Mouse (Mus musculus) MEL (cell line): ENCODE data around the gene Crybb1. TPM values are rescaled to one million over a fixed set of nuclear protein-coding genes. Genes with fewer than 3 reads are reported as not detected.
A peak's percentile ranks its signal among the peaks of the same experiment; 100 is the strongest.

Experiments used
- DNase-seq: peaks from one replicate; pipeline ENCODE4 v3.0.0; 2011; ENCODE audit warnings: low read depth, low spot score
- H3K27ac ChIP-seq: 2 replicates; pipeline ENCODE4 v1.5.1; 2012; ENCODE audit warnings: low read depth, mild to moderate bottlenecking, control low read depth, low read length, moderate library complexity; ENCODE audit not compliant: control insufficient read depth
- H3K27me3 ChIP-seq, 2 experiments: fragments of 150-350 bp in 1 of 2; sonication (generic) in 1 of 2; 2 replicates each; pipeline ENCODE4 v1.6.1; 2012; ENCODE audit warnings: low read length in 2 of 2, mild to moderate bottlenecking in 2 of 2, improper control_type of control experiment in 1 of 2, moderate library complexity in 1 of 2; ENCODE audit not compliant: insufficient read depth in 2 of 2, control insufficient read depth in 1 of 2
- H3K36me3 ChIP-seq, 2 experiments: 2 replicates each; pipeline ENCODE4 v1.6.1; 2012 to 2014; ENCODE audit warnings: low read length in 2 of 2, improper control_type of control experiment in 1 of 2, inconsistent platforms in 1 of 2, mild to moderate bottlenecking in 1 of 2; ENCODE audit not compliant: insufficient read depth in 2 of 2, control insufficient read depth in 1 of 2
- H3K4me1 ChIP-seq, 2 experiments: fragments of 150-350 bp in 1 of 2; sonication (generic) in 1 of 2; 2 replicates each; pipeline ENCODE4 v1.6.1; 2012; ENCODE audit warnings: low read length in 2 of 2, improper control_type of control experiment in 1 of 2, mild to moderate bottlenecking in 1 of 2; ENCODE audit not compliant: insufficient read depth in 2 of 2, control insufficient read depth in 1 of 2
- H3K4me3 ChIP-seq, 2 experiments: fragments of 150-350 bp in 1 of 2; sonication (generic) in 1 of 2; 2 replicates each; pipeline ENCODE4 v1.5.1; 2012; ENCODE audit warnings: low read depth in 2 of 2, low read length in 2 of 2, mild to moderate bottlenecking in 2 of 2, moderate library complexity in 2 of 2, control low read depth in 1 of 2, improper control_type of control experiment in 1 of 2; ENCODE audit not compliant: control insufficient read depth in 1 of 2, insufficient read depth in 1 of 2
- H3K79me2 ChIP-seq: 2 replicates; pipeline ENCODE4 v1.6.1; 2012; ENCODE audit warnings: mild to moderate bottlenecking, low read length, moderate library complexity; ENCODE audit not compliant: control insufficient read depth, poor library complexity, insufficient read depth
- H3K9ac ChIP-seq: 2 replicates; pipeline ENCODE4 v1.6.1; 2012; ENCODE audit warnings: low read depth, mild to moderate bottlenecking, control low read depth, low read length, moderate library complexity; ENCODE audit not compliant: control insufficient read depth, poor library complexity, severe bottlenecking
- H3K9me3 ChIP-seq: fragments of 150-350 bp; sonication (generic); replicated peaks from 2 replicates; pipeline ENCODE4 v1.6.1; 2012; ENCODE audit warnings: mild to moderate bottlenecking, low read length, improper control_type of control experiment, moderate library complexity; ENCODE audit not compliant: insufficient read depth
- BHLHE40 ChIP-seq: IDR thresholded peaks from 2 replicates; pipeline ENCODE4 v1.6.1; 2012; ENCODE audit warnings: low read depth, mild to moderate bottlenecking, inconsistent platforms, low read length, improper control_type of control experiment, borderline replicate concordance
- CTCF ChIP-seq, 3 experiments: IDR thresholded peaks in 2 of 3; conservative IDR thresholded peaks in 1 of 3; 2 replicates each; pipeline ENCODE4 v1.5.1; 2011 to 2012; ENCODE audit warnings: low read length in 3 of 3, low read depth in 2 of 3, mild to moderate bottlenecking in 2 of 3, improper control_type of control experiment in 1 of 3, inconsistent platforms in 1 of 3, mixed read lengths in 1 of 3, moderate library complexity in 1 of 3; ENCODE audit not compliant: control insufficient read depth in 1 of 3, insufficient read depth in 1 of 3, poor library complexity in 1 of 3, severe bottlenecking in 1 of 3
- E2F4 ChIP-seq: IDR thresholded peaks from 2 replicates; pipeline ENCODE4 v1.6.1; 2011; ENCODE audit warnings: low read depth, low read length, improper control_type of control experiment, borderline replicate concordance
- EP300 ChIP-seq, 2 experiments: IDR thresholded peaks; 2 replicates each; pipeline ENCODE4 v1.6.1; 2011; ENCODE audit warnings: improper control_type of control experiment in 2 of 2, low read length in 2 of 2, low read depth in 1 of 2, mild to moderate bottlenecking in 1 of 2
- ETS1 ChIP-seq: IDR thresholded peaks from 2 replicates; pipeline ENCODE4 v1.6.1; 2012; ENCODE audit warnings: low read depth, mild to moderate bottlenecking, inconsistent platforms, low read length, improper control_type of control experiment, moderate library complexity
- JUND ChIP-seq: IDR thresholded peaks from 2 replicates; pipeline ENCODE4 v1.6.1; 2011; ENCODE audit warnings: low read depth, mild to moderate bottlenecking, improper control_type of control experiment, low read length
- KAT2A ChIP-seq: conservative IDR thresholded peaks from 2 replicates; pipeline ENCODE4 v1.6.1; 2012; ENCODE audit warnings: low read depth, low read length, improper control_type of control experiment, inconsistent platforms
- MAX ChIP-seq: IDR thresholded peaks from 2 replicates; pipeline ENCODE4 v1.6.1; 2011; ENCODE audit warnings: low read length, improper control_type of control experiment
- MAZ ChIP-seq: IDR thresholded peaks from 2 replicates; pipeline ENCODE4 v1.6.1; 2012; ENCODE audit warnings: low read depth, mild to moderate bottlenecking, inconsistent platforms, low read length, improper control_type of control experiment
- MYB ChIP-seq: IDR thresholded peaks from 2 replicates; pipeline ENCODE4 v1.6.1; 2011; ENCODE audit warnings: mild to moderate bottlenecking, low read depth, low read length, improper control_type of control experiment
- POLR2AphosphoS2 ChIP-seq: IDR thresholded peaks from 2 replicates; pipeline ENCODE4 v1.6.1; 2011; ENCODE audit warnings: low read length, improper control_type of control experiment
- POLR2AphosphoS5 ChIP-seq: IDR thresholded peaks from 2 replicates; pipeline ENCODE4 v1.6.1; 2012; ENCODE audit warnings: low read depth, borderline replicate concordance, mild to moderate bottlenecking, inconsistent platforms, low read length, moderate library complexity, mixed read lengths
- RAD21 ChIP-seq: IDR thresholded peaks from 2 replicates; pipeline ENCODE4 v1.6.1; 2011; ENCODE audit warnings: mild to moderate bottlenecking, low read depth, low read length, improper control_type of control experiment
- SIN3A ChIP-seq: IDR thresholded peaks from 2 replicates; pipeline ENCODE4 v1.6.1; 2012; ENCODE audit warnings: low read length, improper control_type of control experiment, inconsistent platforms
- SMC3 ChIP-seq: IDR thresholded peaks from 2 replicates; pipeline ENCODE4 v1.6.1; 2011; ENCODE audit warnings: low read depth, low read length, improper control_type of control experiment
- TAL1 ChIP-seq: IDR thresholded peaks from 2 replicates; pipeline ENCODE4 v1.6.1; 2012; ENCODE audit warnings: mild to moderate bottlenecking, inconsistent platforms, low read length, moderate library complexity, mixed read lengths
- TBP ChIP-seq: IDR thresholded peaks from 2 replicates; pipeline ENCODE4 v1.8.0; 2011; ENCODE audit warnings: low read depth, low read length, improper control_type of control experiment
- TCF12 ChIP-seq: IDR thresholded peaks from 2 replicates; pipeline ENCODE4 v1.6.1; 2014; ENCODE audit warnings: low read depth, mild to moderate bottlenecking, inconsistent platforms, low read length, improper control_type of control experiment, moderate library complexity
- UBTF ChIP-seq: IDR thresholded peaks from 2 replicates; pipeline ENCODE4 v1.6.1; 2012; ENCODE audit warnings: low read depth, mild to moderate bottlenecking, inconsistent platforms, low read length, improper control_type of control experiment, moderate library complexity, borderline replicate concordance; ENCODE audit not compliant: insufficient read depth
- ZKSCAN1 ChIP-seq: IDR thresholded peaks from 2 replicates; pipeline ENCODE4 v1.6.1; 2012; ENCODE audit warnings: low read depth, mild to moderate bottlenecking, inconsistent platforms, low read length, improper control_type of control experiment, moderate library complexity
- ZMIZ1 ChIP-seq: IDR thresholded peaks from 2 replicates; pipeline ENCODE4 v1.6.1; 2012; ENCODE audit warnings: low read depth, mild to moderate bottlenecking, inconsistent platforms, low read length, improper control_type of control experiment, moderate library complexity
- polyA plus RNA-seq, 2 experiments: library from polyadenylated mRNA; stranded (reverse) in 1 of 2; unstranded in 1 of 2; fragments of >175 nt in 1 of 2; fragments of >200 nt in 1 of 2; gene quantifications; 2 replicates each; pipeline versions ENCODE4 v1.2.1 to v1.2.4; 2012; ENCODE audit warnings: low replicate concordance in 2 of 2, low read depth in 1 of 2; ENCODE audit not compliant: insufficient read length in 2 of 2, insufficient read depth in 1 of 2, missing spikeins in 1 of 2
- total RNA-seq: library from RNA; depleted of rRNA; stranded (reverse); fragments of 300-350 nt; gene quantifications from 2 replicates; pipeline ENCODE4 v1.2.3, GENCODE M21; 2012

Gene Crybb1
- total and polyA plus RNA-seq, 3 experiments = 0.24 to 0.27 TPM; not detected in 1

DNA sequence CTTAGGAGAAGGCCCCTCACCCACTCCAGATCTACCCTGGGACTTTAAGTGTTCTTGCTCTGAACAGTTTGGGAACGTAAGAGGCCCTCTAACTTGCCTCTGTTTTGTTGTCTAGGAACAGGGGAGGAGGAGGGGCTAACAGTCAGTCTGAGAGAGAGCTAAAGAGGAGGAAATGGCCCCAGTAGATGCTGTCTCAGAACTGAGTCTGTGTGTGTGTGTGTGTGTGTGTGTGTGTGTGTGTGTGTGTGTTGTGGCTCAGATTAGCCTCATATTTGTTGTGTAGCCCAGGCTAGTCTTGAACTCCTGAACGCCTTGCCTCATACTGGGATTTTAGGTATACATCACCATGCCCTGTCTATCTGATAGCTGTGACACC, 31.0 kb downstream of the Crybb1 start:
- H3K36me3 ChIP-seq = peaks cover 0 to 61% of the 10 kb centered on the region in 2 experiments; a peak in 2 of 4 replicates
- peak overlapping the region; percentile 91 for H3K27ac ChIP-seq
- peaks cover 13 to 68% of the 10 kb centered on the region in 2 experiments for H3K4me1 ChIP-seq
- no peaks in the 10 kb centered on the region for H3K27me3 ChIP-seq
- peak; percentile 77 for DNase-seq
- H3K9ac ChIP-seq = peak overlapping the region; percentile 33; the same call in 1 of the 2 replicates
- TF ChIP-seq UBTF = no peak
- TF ChIP-seq ZMIZ1 = no peak
- no peak for TF ChIP-seq POLR2AphosphoS2
- peak; percentile 13; the same call in 1 of the 2 replicates for TF ChIP-seq ETS1
- TF ChIP-seq EP300 (IDR thresholded peaks at IDR 0.05; ENCODE audit: low read depth in 1 of 2, low read length in 2 of 2) = no peak; a peak in 1 of 4 replicates
- TF ChIP-seq ZKSCAN1 = 0 out of 2 replicates have a peak, but pooled peaks have one; percentile 6
- no peak for TF ChIP-seq CTCF (IDR thresholded peaks at IDR 0.05 in 2 of 3, conservative IDR thresholded peaks at IDR 0.05 in 1 of 3; ENCODE audit: control insufficient read depth in 1 of 3, insufficient read depth in 1 of 3, low read depth in 2 of 3, low read length in 3 of 3, poor library complexity in 1 of 3, severe bottlenecking in 1 of 3)
- TF ChIP-seq E2F4 = no peak
- no peak for TF ChIP-seq JUND
- TF ChIP-seq MAZ = 0 out of 2 replicates have a peak, but pooled peaks have one; percentile 47
- no peak for TF ChIP-seq SMC3
- no peak for TF ChIP-seq RAD21
- TF ChIP-seq BHLHE40 = no peak
- TF ChIP-seq KAT2A = no peak
- TF ChIP-seq MYB = no peak
- no peak for TF ChIP-seq SIN3A
- no peak for TF ChIP-seq TBP
- TF ChIP-seq POLR2AphosphoS5 = no peak
- TF ChIP-seq TAL1 = no peak
- TF ChIP-seq TCF12 = peak; percentile 18; the same call in 1 of the 2 replicates
- 0 out of 2 replicates have a peak, but pooled peaks have one; percentile 4 for TF ChIP-seq MAX
- H3K9me3 ChIP-seq = no peaks in the 10 kb centered on the region
- peaks cover 73% of the 10 kb centered on the region for H3K79me2 ChIP-seq
- peak overlapping the region in 1 of 2 experiments; percentile 1; a peak in 1 of 4 replicates for H3K4me3 ChIP-seq
